Mouse (Mus musculus): Measurements from ENCODE around the gene Zfp599. TPM values are rescaled to one million over a fixed set of nuclear protein-coding genes. Genes with fewer than 3 reads are reported as not detected.

Gene Zfp599
- total and polyA plus RNA-seq, 3 experiments: 7.6 to 12.1 TPM; not detected in 1

- TF ChIP-seq TAL1 (IDR thresholded peaks at IDR 0.05; ENCODE audit: low read length): no peak
- peak; percentile 47; the same call in 1 of the 2 replicates for TF ChIP-seq KAT2A (conservative IDR thresholded peaks at IDR 0.05; ENCODE audit: low read depth, low read length)
- TF ChIP-seq POLR2AphosphoS5 (IDR thresholded peaks at IDR 0.05; ENCODE audit: borderline replicate concordance, low read depth, low read length): no peak
These were observed 362 bp upstream of the Zfp599 start (continued) for GRCm38 (mm10) chr9:22260092-22260422.

GRCm38 (mm10) chr9:22258784-22259183 lies 911 bp downstream of the Zfp599 start:
- peak overlapping the region; percentile 67 to 89 for H3K4me3 ChIP-seq (ENCODE audit: control insufficient read depth in 1 of 2, insufficient read depth in 1 of 2, low read depth in 2 of 2, low read length in 2 of 2)
- no peaks in the 10 kb centered on the region for H3K9me3 ChIP-seq (replicated peaks; ENCODE audit: insufficient read depth, low read length)
- DNase-seq (ENCODE audit: low read depth, low spot score): no peak
- H3K4me1 ChIP-seq (ENCODE audit: control insufficient read depth in 1 of 2, insufficient read depth in 2 of 2, low read length in 2 of 2): peaks cover 29 to 35% of the 10 kb centered on the region in 2 experiments
- H3K79me2 ChIP-seq (ENCODE audit: control insufficient read depth, insufficient read depth, low read length, poor library complexity): peaks cover 17% of the 10 kb centered on the region
- H3K9ac ChIP-seq (ENCODE audit: control insufficient read depth, low read depth, low read length, poor library complexity, severe bottlenecking): peak overlapping the region; percentile 70
- H3K27ac ChIP-seq (ENCODE audit: control insufficient read depth, low read depth, low read length): peak overlapping the region; percentile 6
- TF ChIP-seq MYC (IDR thresholded peaks at IDR 0.05; ENCODE audit: low read depth, low read length) (no peak), ZNF384 (IDR thresholded peaks at IDR 0.05; ENCODE audit: low read depth, low read length) (peak; percentile 74), POLR2A (IDR thresholded peaks at IDR 0.05; ENCODE audit: control insufficient read depth in 1 of 2, insufficient read depth in 1 of 2, low read depth in 1 of 2, low read length in 2 of 2, poor library complexity in 1 of 2) (0 out of 4 replicates have a peak, but pooled peaks of 1 of the 2 experiments have one; percentile 13)
- H3K36me3 ChIP-seq (ENCODE audit: control insufficient read depth in 1 of 2, insufficient read depth in 2 of 2, low read length in 2 of 2): peaks cover 30 to 42% of the 10 kb centered on the region in 2 experiments
- H3K27me3 ChIP-seq (ENCODE audit: control insufficient read depth in 1 of 2, insufficient read depth in 2 of 2, low read length in 2 of 2): no peaks in the 10 kb centered on the region

- H3K27me3 ChIP-seq (ENCODE audit: control insufficient read depth in 1 of 2, insufficient read depth in 2 of 2, low read length in 2 of 2): no peaks in the 10 kb centered on the region
- no peak overlapping the region for H3K4me3 ChIP-seq (ENCODE audit: control insufficient read depth in 1 of 2, insufficient read depth in 1 of 2, low read depth in 2 of 2, low read length in 2 of 2)
- peak overlapping the region; percentile 0; the same call in 1 of the 2 replicates for H3K27ac ChIP-seq (ENCODE audit: control insufficient read depth, low read depth, low read length)
- no peak overlapping the region for H3K9ac ChIP-seq (ENCODE audit: control insufficient read depth, low read depth, low read length, poor library complexity, severe bottlenecking)
- peaks cover 24 to 31% of the 10 kb centered on the region in 2 experiments for H3K4me1 ChIP-seq (ENCODE audit: control insufficient read depth in 1 of 2, insufficient read depth in 2 of 2, low read length in 2 of 2)
- H3K79me2 ChIP-seq (ENCODE audit: control insufficient read depth, insufficient read depth, low read length, poor library complexity): peaks cover 17% of the 10 kb centered on the region
- DNase-seq (ENCODE audit: low read depth, low spot score): peak; percentile 97
- peaks cover 35 to 50% of the 10 kb centered on the region in 2 experiments for H3K36me3 ChIP-seq (ENCODE audit: control insufficient read depth in 1 of 2, insufficient read depth in 2 of 2, low read length in 2 of 2)
- no peaks in the 10 kb centered on the region for H3K9me3 ChIP-seq (replicated peaks; ENCODE audit: insufficient read depth, low read length)
- TF ChIP-seq POLR2A (IDR thresholded peaks at IDR 0.05; ENCODE audit: control insufficient read depth in 1 of 2, insufficient read depth in 1 of 2, low read depth in 1 of 2, low read length in 2 of 2, poor library complexity in 1 of 2) (no peak), JUND (IDR thresholded peaks at IDR 0.05; ENCODE audit: low read depth, low read length) (no peak), MXI1 (IDR thresholded peaks at IDR 0.05; ENCODE audit: low read depth, low read length) (no peak; the same call in 1 of the 2 replicates), E2F4 (IDR thresholded peaks at IDR 0.05; ENCODE audit: borderline replicate concordance, low read depth, low read length) (no peak), ZNF384 (IDR thresholded peaks at IDR 0.05; ENCODE audit: low read depth, low read length) (peak; percentile 98), MAZ (IDR thresholded peaks at IDR 0.05; ENCODE audit: low read depth, low read length) (0 out of 2 replicates have a peak, but pooled peaks have one; percentile 52), MYB (IDR thresholded peaks at IDR 0.05; ENCODE audit: low read depth, low read length) (no peak), MEF2A (IDR thresholded peaks at IDR 0.05; ENCODE audit: extremely low read depth, insufficient replicate concordance, low read depth, low read length, poor library complexity, severe bottlenecking) (no peak), TBP (IDR thresholded peaks at IDR 0.05; ENCODE audit: low read depth, low read length) (peak; percentile 72; the same call in 1 of the 2 replicates), ZMIZ1 (IDR thresholded peaks at IDR 0.05; ENCODE audit: low read depth, low read length) (no peak), ELF1 (IDR thresholded peaks at IDR 0.05; ENCODE audit: low read depth, low read length) (no peak; the same call in 1 of the 2 replicates), SIN3A (IDR thresholded peaks at IDR 0.05; ENCODE audit: low read length) (peak; percentile 87), HCFC1 (IDR thresholded peaks at IDR 0.05; ENCODE audit: low read depth, low read length) (no peak), POLR2AphosphoS5 (IDR thresholded peaks at IDR 0.05; ENCODE audit: borderline replicate concordance, low read depth, low read length) (no peak), ETS1 (IDR thresholded peaks at IDR 0.05; ENCODE audit: low read depth, low read length) (peak; percentile 72), ZC3H11A (IDR thresholded peaks at IDR 0.05; ENCODE audit: low read depth, low read length) (no peak), NRF1 (IDR thresholded peaks at IDR 0.05; ENCODE audit: insufficient read depth, low read depth, low read length, poor library complexity, severe bottlenecking) (no peak), GABPA (IDR thresholded peaks at IDR 0.05; ENCODE audit: low read depth, low read length) (no peak), UBTF (IDR thresholded peaks at IDR 0.05; ENCODE audit: borderline replicate concordance, insufficient read depth, low read depth, low read length) (no peak), RCOR1 (IDR thresholded peaks at IDR 0.05; ENCODE audit: low read depth, low read length) (peak; percentile 76; the same call in 1 of the 2 replicates), TCF12 (IDR thresholded peaks at IDR 0.05; ENCODE audit: low read depth, low read length) (peak; percentile 88), BHLHE40 (IDR thresholded peaks at IDR 0.05; ENCODE audit: borderline replicate concordance, low read depth, low read length) (no peak), ZKSCAN1 (IDR thresholded peaks at IDR 0.05; ENCODE audit: low read depth, low read length) (no peak), POLR2AphosphoS2 (IDR thresholded peaks at IDR 0.05; ENCODE audit: low read length) (no peak), MAX (IDR thresholded peaks at IDR 0.05; ENCODE audit: low read length) (peak; percentile 57), MYC (IDR thresholded peaks at IDR 0.05; ENCODE audit: low read depth, low read length) (no peak)
These were observed 3.1 kb downstream of the Zfp599 start for GRCm38 (mm10) chr9:22256579-22256978.

All from MEL (cell line).